Mouse (Mus musculus): ENCODE data around the gene Rab4a.
A peak's percentile ranks its signal among the peaks of the same experiment; 100 is the strongest.

The Rab4a gene

GRCm38 (mm10) chr8:123847546-123847945 lies 41.8 kb downstream of the Rab4a start:
- no peak for DNase-seq (ENCODE audit: low spot score in 2 of 2)

- no peak for DNase-seq (ENCODE audit: low spot score in 2 of 2)
Measured at GRCm38 (mm10) chr8:123849352-123849751, 43.6 kb downstream of the Rab4a start.

- DNase-seq (ENCODE audit: low spot score in 2 of 2): no peak
Measured at GRCm38 (mm10) chr8:123851590-123851989, 45.8 kb downstream of the Rab4a start.

GRCm38 (mm10) chr8:123854252-123854651 lies 48.5 kb downstream of the Rab4a start:
- no peak for DNase-seq (ENCODE audit: low spot score in 2 of 2)

- no peak for DNase-seq (ENCODE audit: low spot score in 2 of 2)
Measured at GRCm38 (mm10) chr8:123854733-123855475, 49.1 kb downstream of the Rab4a start.

- DNase-seq (ENCODE audit: low spot score in 2 of 2): no peak
Measured at GRCm38 (mm10) chr8:123857361-123857760, 51.6 kb downstream of the Rab4a start.

GRCm38 (mm10) chr8:123858574-123858940 lies 52.8 kb downstream of the Rab4a start:
- DNase-seq (ENCODE audit: low spot score in 2 of 2): no peak

GRCm38 (mm10) chr8:123858941-123859647 lies 53.3 kb downstream of the Rab4a start:
- DNase-seq (ENCODE audit: low spot score in 2 of 2): peak; percentile 89 to 90

GRCm38 (mm10) chr8:123859648-123860259 lies 54.0 kb downstream of the Rab4a start, which contains the start of gene Ccsap:
TSS of gene Ccsap (minus strand) at chr8:123860209.
- peak in 1 of 2 experiments; percentile 68 for DNase-seq (ENCODE audit: low spot score in 2 of 2)

GRCm38 (mm10) chr8:123860386-123860785 lies 54.6 kb downstream of the Rab4a start:
- DNase-seq (ENCODE audit: low spot score in 2 of 2): no peak

GRCm38 (mm10) chr8:123865786-123866185 lies 60.0 kb downstream of the Rab4a start:
- no peak for DNase-seq (ENCODE audit: low spot score in 2 of 2)

- no peak for DNase-seq (ENCODE audit: low spot score in 2 of 2)
Measured at GRCm38 (mm10) chr8:123866971-123867370, 61.2 kb downstream of the Rab4a start.

- no peak for DNase-seq (ENCODE audit: low spot score in 2 of 2)
Measured at GRCm38 (mm10) chr8:123872048-123872447, 66.3 kb downstream of the Rab4a start.

GRCm38 (mm10) chr8:123873364-123873763 lies 67.6 kb downstream of the Rab4a start:
- no peak for DNase-seq (ENCODE audit: low spot score in 2 of 2)

- DNase-seq (ENCODE audit: low spot score in 2 of 2): peak; percentile 64 to 73
Measured at GRCm38 (mm10) chr8:123874324-123874723, 68.5 kb downstream of the Rab4a start.

GRCm38 (mm10) chr8:123877865-123878264 lies 72.1 kb downstream of the Rab4a start:
- DNase-seq (ENCODE audit: low spot score in 2 of 2): no peak

GRCm38 (mm10) chr8:123880271-123880670 lies 74.5 kb downstream of the Rab4a start:
- DNase-seq (ENCODE audit: low spot score in 2 of 2): peak; percentile 87 to 90

- no peak for DNase-seq (ENCODE audit: low spot score in 2 of 2)
Measured at GRCm38 (mm10) chr8:123880821-123881350, 75.1 kb downstream of the Rab4a start.

- no peak for DNase-seq (ENCODE audit: low spot score in 2 of 2)
Measured at GRCm38 (mm10) chr8:123882412-123882811, 76.6 kb downstream of the Rab4a start.

GRCm38 (mm10) chr8:123883094-123883493 lies 77.3 kb downstream of the Rab4a start:
- no peak for DNase-seq (ENCODE audit: low spot score in 2 of 2)
